Mouse (Mus musculus): ENCODE measurements at regions not wholly inside any gene's neighbourhood (a gene's known extent, or its start where the extent isn't known, plus 50 kb on each side); places are given as distances from the start of the nearest gene placed in this dataset.

- DNase-seq: no peak
These were observed 556.3 kb downstream of the Adgrl2 start for GRCm38 (mm10) chr3:148434033-148434432.

- no peak for DNase-seq
These were observed 561.1 kb downstream of the Adgrl2 start for GRCm38 (mm10) chr3:148429012-148429865.

DNA sequence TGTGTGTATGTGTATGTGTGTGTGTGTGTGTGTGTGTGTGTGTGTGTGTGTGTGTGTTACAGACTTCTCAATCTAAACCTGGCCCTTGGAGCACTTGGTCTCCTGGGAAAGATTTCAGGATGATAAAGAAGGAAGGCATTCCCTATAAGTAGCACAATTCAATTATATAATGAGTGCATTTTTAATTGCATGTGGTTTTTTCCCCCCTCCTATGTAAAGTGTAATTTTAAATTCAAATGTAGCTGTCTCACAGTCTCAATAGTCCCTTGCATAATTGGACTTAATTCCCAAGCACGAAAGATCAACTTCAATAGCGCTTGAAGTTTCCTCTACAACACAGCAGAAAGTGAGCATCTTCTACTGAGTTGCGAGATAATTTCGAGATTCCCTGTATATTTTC, 566.3 kb downstream of the Adgrl2 start:
- no peak for DNase-seq

DNA sequence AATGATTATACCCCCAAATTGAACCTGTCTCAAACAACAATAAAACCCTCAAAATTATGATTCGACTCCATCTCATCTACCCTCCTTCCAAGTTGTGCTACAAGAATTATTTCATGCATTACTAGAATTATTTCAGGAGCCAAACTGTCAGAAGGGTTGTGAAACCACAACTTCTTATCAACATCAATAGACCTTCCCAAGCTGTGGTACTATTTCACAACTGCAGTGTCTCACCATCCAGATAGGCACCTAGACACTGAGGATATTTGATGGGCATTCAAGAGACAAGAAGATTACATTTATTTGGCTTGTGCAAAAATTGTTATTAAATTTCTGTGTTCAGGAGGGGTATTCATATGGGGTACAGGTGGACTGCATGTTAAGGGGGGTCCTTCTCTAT, 567.0 kb downstream of the Adgrl2 start:
- DNase-seq: no peak

DNA sequence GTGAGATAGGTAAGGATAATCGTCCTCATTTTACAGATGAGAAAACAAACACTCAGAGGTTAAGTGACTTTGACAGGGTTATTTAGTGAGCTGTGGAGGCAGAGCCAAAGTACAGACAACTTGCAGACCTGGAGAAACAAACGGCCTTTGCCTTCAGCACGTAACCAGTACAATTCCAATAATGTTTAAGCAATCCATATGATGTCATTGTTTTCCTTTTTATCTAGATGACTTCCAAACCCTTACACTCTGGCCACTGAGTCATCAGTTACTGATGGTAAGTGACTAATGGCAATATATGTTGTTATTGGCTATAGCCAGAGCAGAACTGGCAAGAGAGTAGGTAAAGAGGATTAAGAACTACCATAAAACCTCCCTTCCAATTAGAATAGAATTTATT, 567.6 kb downstream of the Adgrl2 start:
- no peak for DNase-seq

GRCm38 (mm10) chr3:148422205-148422604, 568.1 kb downstream of the Adgrl2 start:
- DNase-seq: no peak

DNA sequence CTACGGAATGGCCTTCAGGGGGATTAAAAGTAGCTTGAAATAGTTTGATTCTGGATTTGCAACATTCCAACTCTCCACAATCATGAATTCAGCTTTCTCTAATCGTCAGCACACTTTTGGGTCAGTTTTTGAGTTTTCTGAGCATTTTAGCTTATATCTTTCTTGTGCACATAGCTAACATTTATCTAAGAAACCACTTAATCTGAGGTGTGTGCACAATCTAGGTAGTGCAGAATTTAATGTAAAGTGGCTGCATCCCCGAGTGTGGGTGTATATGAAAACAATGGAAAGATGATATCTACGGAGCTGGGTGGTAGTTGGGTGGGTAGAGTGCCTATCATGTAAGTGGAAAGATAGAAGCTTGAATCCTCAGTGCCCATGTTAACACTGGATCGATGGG, 570.1 kb downstream of the Adgrl2 start:
- no peak for DNase-seq

DNA sequence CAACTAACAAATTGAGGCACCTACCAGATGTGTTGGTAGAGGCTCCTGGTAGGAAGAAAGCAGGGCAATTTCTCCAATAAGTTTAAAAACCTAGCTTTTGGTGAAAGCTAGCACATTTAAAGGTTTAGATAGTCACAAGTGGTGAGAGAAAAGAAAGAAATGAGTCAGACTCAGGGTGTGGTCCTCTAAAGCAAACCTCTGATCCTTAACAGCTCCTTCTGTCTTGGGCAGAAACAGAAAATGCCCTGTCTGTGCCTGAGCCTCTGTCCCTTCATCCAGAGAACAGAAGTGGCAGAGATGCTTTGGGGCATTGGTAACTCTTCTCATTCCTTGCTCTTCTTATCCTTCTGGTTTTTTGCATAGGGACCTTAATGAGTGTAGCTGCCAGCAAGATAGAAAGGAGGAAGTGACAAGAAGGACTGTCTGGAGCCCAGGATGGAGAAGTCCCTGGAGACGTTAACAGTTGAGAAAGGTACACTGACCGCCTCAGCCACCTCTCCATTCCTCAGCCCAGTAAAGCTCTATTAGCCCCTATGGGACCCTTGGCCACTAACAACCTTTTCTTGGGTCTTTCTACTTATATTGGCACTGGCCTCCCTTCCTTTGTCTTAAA, 570.8 kb downstream of the Adgrl2 start:
- no peak for DNase-seq

DNA sequence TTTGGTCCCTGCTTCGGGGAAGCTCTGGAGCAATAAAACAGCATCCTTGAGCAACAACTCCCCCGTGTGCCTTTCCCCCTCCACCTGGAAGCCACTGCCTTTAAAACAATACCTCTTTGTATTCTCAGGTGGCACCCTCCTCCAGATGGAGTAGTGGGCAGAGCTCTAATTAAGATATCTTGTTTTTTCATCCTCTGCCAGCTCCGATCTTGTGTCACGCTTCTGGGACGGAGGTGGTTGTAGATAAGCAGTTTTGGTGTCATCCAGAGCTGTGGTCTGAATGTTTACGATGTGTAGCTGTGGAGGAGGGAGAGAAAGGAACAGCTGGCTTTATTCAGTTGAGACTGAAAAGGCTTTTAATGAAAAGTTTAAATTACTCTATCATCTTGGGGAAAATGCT, 572.3 kb downstream of the Adgrl2 start:
- no peak for DNase-seq

GRCm38 (mm10) chr3:148415443-148415842, 574.9 kb downstream of the Adgrl2 start:
- no peak for DNase-seq

- no peak for DNase-seq
These were observed 577.3 kb downstream of the Adgrl2 start for GRCm38 (mm10) chr3:148413027-148413426.

- no peak for DNase-seq
These were observed 578.2 kb downstream of the Adgrl2 start for GRCm38 (mm10) chr3:148412191-148412590.

DNA sequence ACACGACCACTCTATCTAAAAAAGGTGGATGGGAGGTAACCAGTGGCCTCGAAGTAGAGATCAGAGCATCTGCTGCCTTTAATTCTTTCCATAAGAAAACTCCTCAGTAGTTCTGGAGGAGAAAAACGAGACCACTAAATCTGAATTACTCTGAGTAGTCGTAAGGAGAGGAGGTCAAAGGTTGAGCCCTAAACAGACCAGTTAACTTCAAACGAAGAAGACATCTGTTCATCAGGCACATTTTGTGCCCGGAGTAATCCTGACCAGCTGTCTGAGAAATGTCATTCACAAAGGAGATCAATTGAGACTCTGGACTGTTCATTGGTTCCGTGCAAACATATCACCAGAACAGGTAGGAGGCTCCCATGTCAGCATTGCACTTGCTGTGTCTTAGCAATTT, 592.0 kb downstream of the Adgrl2 start:
- no peak for DNase-seq

DNA sequence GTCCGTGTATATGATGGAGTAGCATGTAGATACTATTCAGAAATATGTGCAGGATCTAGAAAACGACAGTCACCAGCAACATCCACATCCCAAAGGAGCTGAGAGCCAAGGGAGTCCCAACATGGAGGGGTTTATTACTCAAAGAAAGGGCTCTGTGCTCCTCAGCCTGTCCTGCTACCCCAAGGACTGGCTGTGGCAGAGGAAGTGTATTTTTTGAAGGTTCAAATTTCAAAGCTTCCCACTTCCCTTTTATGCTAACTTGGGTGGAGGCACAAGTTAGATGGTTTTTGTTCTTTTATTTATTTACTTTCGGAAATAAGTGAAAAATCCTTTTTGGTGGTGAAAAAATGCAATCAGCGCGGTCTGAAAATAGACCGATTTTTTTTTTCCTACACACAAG, 602.8 kb downstream of the Adgrl2 start:
- no peak for DNase-seq

DNA sequence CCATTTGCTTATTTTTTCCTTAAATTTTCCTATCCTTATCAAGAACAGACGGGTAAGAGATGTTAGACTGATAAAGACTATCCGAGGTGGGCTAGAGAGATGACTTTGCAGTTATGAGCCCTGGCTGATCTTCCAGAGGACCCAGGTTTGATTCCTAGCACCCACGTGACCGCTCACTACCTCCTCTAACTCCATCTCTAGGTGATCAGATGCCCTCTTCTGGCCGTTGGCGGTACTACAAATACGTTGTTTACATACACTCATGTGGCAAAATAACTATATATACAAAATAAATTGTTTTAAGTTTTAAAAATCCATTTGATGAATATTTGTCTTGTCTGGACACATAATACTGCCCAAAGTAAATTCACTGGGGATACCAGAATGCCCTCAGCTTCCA, 604.6 kb downstream of the Adgrl2 start:
- no peak for DNase-seq

- DNase-seq: no peak
These were observed 609.3 kb downstream of the Adgrl2 start for GRCm38 (mm10) chr3:148381057-148381456.

DNA sequence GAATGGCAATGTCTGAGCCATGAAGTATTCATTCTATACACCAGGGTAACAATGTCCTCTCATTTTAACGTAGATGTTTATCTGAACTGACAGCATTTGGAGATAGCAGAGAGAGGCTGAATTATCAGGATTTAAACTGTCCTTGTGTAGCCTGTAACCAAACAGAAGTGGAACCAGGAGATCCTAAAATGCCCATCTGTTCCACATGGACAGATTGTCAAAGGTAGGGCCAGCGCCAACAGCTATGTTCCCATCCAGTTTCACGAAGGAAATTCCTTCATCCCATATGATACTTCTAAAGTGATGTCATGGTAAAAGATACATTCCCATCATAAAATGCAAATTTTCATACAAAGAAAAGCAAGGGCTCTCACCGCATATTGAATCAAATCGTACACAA, 627.0 kb downstream of the Adgrl2 start:
- no peak for DNase-seq

DNA sequence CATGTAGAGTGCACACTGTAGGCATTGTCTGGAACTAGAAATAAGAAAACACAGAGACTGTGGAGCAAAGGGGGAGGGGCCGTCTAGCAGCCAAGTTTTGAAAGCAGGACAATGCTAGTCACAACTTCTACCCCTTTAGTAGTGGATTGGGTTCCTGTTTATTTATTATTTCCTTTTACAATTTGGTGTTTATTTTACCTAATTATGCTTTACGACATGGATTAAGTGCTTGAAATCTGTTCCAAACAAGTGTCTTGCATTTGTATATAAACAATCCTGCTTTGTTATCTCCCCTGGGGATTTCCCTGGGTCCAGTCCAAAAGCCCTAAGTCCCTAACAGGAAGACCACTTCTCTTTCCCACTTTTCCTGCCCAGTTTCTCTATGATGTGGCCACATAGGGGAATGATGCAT, 627.9 kb downstream of the Adgrl2 start:
- DNase-seq: no peak

- DNase-seq: peak; percentile 77
These were observed 646.6 kb downstream of the Adgrl2 start for GRCm38 (mm10) chr3:148343633-148344361.

DNA sequence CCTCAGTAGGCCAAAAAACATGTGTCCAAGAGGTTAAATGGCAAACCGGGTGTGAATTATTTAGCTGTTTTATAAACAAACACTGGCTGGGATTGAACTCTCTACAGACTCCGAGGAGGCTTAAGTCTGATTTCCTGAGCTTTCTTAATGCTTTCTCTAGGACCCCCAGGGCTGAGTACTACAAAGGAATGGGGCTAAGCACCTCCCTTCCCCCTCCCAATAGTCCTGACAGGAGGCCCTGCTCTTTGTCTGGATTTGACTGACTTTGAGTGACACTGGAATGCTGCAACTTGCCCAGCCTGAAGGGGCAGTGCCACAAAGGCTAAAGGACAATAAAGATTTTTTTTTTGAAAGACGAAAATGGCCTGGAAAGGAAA, 647.1 kb downstream of the Adgrl2 start:
- no peak for DNase-seq

DNA sequence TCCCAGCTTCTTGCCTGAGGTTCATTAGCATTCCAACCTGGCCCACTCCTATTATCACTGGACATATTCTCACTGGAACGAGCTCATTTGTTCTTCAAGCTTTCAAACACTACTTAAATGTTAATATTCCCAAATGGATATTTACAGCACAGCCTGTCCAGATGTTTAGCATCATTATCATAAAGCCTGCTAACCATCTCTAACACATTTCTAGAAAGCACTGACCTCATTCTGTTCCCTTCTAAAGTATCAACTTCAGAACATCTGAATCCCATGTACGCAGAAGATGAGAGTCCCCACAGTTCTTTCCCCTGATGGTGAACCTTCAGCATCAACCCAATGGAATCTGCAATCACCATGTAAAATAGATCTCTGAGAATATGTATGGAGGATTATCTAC, 651.1 kb downstream of the Adgrl2 start:
- DNase-seq: no peak

GRCm38 (mm10) chr3:148336640-148337039, 653.7 kb downstream of the Adgrl2 start:
- DNase-seq: no peak

DNA sequence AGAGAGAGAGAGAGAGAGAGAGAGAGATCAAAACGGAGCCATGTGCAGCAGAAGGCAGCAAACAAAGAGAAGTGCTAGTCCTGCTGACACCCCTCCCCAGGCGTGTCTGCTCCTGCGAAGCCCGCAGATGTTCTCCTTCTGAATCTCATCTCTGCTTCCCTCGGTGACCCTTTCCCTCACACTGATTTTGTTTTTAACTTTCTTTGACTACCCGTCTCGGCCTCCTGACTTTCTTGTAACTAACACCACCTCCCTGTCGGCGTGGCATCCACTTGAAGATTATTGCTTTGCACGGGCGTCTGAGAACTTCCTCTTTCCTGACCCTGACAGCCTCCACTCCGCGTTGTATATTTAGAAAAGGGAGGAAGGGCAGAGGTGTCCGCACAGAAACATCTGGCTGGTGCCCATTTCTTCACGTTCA, 654.3 kb downstream of the Adgrl2 start:
- no peak for DNase-seq

All from gastrocnemius, postnatal 10 days (tissue).